Mouse (Mus musculus) kidney, adult 8-10 months (tissue): ENCODE results near the gene Tcp11l2.

Experiments used
- DNase-seq, 2 experiments: peaks; one replicate each; pipeline ENCODE4 v3.0.0; 2022

The Tcp11l2 gene

DNA sequence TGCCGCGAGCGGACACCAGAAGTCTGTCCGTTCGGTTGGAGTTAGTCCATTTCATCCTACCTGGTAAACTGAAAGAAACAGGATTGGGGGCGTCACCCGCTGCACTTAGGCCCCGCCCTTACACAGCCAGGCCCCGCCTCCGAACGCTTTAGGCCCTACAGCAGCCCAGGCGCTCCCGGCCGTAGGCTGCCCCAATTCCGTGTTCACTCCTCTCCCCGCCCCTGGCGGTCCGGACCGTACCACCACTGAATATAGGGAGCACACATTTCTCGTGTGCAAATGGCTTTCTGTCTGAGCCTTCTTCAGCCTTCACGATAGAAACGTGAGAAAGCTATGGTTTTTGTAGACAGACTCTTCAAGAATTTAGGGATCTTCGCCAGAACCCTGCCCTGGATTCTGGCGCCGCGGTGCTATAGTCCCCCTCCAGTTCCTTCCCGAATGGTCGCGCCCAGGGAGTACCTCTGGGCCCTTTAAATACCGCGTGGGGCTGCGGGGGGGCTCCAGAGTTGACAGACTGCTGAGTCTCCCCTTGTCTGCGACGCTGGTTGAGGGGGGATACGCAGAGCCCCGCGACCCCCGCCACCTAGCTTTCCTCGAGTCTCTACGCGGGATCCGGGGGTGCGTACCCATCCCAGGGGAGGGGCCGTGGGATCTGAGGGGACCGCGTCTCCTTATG is at the start of gene Tcp11l2:
TSS of gene Tcp11l2 (plus strand) at position 232 of the 676 bp plus-strand sequence.
- DNase-seq: peak; percentile 97 to 98

DNA sequence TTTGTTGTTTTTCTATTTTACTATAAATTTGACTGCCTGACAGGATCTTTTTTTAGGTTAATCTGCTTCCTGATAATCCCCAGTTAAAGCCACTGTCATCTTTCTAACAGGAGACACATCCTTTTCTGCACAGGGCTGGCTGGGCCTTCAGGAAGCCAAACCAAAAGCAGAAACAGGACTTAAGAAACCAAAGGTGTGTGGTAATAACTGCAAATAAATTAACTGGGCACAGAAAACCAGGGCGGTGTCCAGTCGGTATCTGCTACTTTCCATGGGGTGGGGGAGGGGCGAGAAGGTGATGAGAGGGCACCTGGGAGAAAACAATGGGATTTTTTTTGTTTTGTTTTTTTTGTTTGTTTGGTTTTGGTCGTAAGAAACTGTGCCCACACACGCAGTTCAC is 49.4 kb upstream of the Tcp11l2 start:
- no peak for DNase-seq

DNA sequence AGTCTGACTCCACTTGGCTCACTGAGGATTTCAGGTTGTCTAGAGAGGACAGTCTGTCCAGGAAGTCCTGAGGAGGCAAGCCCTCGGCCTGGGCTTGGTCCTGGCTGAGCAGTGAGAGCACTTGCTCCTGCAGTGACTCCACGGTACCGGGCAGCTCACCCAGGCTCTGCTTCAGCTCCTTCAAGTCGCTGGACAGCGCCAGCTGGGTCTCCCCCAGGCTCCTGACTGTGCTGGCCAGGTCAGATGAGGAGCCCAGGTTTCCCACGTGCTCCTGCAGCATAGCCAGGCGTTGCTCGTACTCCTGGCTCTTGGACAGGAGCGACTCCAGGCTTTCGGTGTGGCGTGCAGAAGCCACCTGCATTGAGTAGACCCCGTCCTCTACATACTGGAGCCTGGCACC is 48.8 kb upstream of the Tcp11l2 start:
- no peak for DNase-seq

DNA sequence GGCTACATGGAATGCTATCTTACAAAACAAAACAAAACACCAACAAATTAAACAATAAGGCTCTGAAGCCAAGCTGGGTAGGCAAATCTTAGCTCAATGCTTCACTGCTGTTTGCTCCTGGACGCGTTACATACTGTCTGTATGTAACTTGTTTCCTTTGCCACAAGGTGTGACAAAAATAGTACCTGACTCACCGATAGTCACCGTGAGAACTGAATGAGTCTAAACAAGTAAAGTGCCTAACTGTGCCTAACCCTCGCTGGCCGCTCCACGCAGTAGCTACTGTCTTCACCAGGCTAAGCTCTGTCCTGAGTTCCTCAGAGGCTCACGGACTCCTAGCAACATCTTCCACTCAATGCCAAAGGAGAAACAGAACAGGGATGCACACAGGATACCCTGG is 46.0 kb upstream of the Tcp11l2 start:
- DNase-seq: no peak

DNA sequence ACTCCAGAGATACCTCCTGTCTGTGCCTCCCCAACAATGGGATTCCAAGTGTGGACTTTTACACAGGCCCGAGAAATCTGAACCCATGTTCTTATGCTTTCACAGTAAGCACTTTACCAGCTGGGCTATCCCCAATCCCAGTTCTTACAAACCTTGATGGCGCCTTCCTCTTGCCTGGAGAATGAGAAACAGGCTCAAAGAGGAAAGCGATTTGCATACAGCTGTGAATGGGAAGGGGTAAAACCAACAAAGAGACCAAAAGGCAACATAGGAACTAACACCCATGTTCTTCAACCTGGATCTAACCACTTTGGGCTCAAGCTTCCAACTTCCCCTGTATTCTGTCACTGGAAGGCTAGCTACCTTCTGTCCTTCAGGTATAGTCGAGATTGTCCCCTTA is 44.9 kb upstream of the Tcp11l2 start:
- no peak for DNase-seq

DNA sequence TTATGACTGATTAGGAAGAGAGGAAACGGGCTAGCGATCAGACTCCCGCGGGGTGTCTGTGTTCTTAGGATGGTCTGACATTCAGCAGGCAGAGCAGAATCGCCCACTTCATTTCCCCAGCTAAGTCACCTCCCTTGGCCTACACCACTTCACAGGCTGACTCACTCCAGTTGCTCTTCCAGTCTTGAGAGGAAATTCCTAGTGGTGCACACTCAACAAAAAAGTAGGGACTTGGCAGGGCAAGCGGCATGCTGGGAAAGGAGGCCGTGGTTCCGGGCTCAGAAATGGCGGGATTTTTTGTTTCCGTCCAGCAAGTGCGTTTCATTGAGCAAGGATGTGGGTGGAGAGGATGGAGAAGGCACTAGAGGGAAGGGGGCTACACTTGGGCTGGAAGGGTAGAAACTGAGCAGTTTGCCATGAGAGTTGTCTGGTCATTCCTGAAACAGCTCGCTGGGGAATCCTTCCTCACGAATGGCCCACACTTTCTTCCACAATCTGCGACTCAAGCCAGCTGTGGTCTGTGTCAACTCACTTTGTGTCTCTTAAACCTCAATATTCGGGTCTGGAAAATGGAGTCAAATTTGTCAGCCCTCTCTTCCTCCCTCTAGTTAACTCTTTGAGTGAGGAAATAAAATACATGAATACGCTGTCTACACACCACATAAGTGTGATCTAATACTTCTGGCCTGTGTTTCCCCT is 44.1 kb upstream of the Tcp11l2 start:
- peak in 1 of 2 experiments; percentile 24 for DNase-seq

DNA sequence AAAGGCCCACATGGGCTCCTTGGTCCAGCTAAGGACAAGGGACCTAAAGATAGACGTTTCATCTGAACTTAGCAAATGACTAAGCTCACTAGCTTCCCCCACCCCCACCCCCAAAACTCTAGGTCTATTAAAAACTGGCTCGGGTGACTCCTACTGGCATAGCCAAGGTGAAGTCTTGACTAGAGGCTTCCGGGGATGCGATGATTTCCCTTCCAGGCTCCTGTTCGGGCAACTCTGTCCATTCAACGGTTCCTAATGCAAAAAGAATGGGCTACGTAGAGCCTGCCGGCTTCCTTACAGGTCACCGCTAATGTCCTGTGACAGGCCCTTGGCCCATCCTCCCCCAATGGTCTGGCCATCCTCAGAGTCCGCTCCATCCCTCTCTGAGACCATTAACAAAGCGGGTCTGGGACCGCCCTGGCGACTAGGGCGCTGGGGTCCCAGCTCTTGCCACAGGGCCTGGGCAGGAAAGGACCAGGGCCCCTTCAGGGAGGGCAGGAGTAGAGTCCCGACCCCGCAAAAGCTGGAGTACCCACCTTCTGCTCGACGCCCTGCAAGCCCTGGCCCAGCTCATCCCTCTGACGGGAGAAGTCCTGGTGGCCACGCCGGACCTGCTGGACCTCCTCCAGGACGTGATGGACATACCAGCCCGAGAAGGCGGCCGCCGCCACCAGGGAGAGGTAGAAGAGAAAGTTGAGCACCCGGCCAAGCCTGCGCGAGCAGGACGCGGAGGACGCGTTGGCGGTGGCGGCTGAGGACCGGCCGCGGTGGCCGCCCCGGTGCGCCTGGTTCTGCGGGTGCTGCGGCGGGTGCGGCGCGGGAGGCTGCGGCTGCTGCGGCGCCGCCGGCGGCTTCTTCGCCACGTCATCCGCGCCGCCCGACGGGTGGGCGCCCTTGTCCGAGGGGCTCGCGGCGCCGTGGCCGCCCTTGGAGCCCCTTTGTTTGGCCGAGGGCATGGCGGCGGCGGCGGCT is 43.2 kb upstream of the Tcp11l2 start:
- DNase-seq: peak in 1 of 2 experiments; percentile 42

DNA sequence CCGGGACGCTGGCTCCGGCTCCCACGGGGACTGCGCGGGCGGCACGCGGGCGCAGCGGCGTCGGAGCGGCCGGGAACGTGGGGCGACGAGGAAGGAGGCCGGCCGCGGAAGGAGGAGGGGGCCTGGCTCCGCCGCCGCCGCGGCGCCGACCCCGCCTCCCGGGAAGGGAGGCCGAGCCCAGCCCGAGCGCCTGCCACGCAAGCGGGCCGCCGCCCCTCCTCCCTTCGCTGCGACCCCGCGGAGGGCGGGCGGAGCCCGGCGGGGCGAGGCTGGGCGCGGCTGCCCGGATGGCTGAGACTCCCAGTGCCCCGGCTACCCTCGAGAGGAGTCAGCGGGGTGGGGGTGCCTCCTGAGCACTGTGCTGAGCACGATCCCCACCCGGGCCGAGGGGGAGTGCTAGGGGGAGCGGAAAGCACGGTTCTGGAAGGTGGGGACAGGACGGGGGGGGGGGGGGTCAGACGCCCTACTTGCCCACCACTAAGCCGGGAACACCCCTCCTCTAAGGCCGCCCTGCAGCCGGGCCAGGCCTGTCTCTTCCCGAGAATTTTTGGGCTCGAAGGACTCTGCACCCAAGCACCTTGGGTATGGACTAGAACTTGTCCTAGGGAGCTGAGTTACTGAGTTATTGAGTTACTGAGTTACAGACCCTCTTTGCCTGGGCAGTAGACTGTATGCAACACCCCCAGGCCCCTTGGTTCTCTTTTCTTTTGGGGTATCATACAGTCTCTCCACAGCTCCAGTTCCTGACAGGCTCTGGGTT is 42.3 kb upstream of the Tcp11l2 start, which contains the start of gene Ckap4:
TSS of gene Ckap4 (minus strand) at position 151 of the 760 bp plus-strand sequence.
- DNase-seq: peak; percentile 40 to 41

DNA sequence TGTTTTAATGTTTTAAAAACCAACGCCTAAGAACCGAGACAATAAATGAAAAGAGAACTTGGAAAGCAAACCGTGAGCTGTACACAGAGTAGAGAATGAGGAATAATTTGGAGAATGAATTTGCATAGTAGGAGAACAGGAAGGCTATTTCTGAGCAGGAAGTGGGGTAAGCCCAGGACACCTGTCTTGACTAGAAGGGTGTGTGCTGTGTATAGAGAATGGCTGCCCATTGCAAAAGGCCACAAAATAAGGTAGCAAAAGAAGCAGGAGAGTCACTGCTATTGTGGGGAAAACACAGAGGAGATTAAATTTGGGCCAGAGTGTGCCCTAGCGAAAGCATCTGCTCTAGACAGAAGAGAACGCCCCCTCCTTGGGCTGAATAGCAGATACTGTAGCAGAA is 41.0 kb upstream of the Tcp11l2 start:
- DNase-seq: no peak

DNA sequence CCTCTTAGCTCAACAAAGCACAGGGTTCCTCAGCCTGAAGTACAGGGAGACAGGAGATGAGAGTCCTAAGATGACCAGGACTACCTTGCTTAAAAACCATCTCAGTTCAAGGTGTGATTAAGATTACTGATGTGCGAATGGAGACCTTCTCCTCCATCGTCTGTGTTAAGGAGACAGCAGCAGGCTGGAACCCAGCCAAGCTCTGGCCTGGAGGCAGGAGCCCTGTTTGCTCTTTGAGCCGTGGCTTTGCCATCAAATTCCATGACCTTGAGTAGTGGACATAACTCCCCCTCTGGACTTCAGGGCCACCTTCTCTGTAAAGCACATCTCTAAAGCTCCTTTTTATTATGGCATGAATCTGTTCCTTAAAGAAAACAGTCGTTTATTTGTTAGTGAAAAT is 40.6 kb upstream of the Tcp11l2 start:
- peak in 1 of 2 experiments; percentile 47 for DNase-seq

DNA sequence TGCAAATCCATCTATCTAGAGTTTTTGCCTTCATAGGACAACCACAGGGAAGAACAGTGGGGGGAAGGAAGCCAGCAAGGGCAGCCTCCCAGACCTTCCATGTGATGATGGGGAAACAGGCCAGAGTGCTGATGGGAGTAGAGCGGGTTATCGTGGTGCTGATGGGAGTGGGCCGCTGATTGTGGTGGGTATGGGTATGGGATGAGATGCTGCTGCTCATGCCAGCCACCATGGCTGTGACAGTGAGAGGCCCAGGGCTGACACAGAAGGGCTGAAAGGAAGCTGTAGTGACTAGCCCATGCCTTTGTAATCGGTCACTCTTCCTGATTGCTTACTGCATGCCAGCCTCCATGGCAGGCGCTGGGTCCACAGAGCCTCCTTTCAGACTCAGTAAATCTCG is 36.8 kb upstream of the Tcp11l2 start:
- DNase-seq: no peak

DNA sequence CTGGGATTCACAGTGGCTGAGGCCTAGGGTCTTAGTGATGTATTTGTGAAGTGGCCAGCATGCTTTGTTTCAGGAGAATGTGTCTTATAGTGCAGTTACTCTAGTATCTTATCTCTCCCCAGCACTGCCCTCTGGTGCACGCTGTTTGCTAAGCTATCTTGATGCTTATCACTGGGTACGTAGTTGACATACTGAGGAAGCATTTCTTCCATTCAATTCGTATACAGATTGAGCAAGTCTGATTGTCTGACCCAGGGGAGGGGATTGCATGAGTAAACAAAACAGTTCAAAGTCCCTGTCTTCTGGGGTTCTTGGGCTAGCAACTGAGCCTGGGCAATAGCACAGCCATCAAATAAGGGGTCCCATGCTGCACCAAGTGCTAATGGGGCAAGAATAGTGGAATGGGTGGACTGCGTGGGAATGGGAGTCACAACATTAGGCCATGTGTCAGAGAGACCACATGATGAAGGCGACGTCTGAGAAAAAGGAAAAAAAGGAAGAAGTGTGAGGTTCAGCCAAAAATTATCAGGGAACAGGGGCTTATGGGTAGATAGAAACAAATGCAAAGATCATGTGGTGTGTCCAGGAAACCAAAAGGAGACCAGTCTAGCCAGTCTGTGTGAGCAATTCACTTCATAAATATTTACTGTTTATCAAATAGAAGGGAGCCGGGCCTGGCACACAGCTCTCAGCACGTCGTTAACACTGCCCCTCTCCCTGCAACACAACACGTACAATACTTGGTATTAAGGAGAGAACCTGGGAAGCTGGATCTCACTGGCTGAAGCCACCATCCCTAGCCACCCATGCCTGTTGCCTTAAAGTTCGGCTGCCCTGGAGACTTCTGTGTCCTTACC is 33.4 kb upstream of the Tcp11l2 start:
- no peak for DNase-seq

DNA sequence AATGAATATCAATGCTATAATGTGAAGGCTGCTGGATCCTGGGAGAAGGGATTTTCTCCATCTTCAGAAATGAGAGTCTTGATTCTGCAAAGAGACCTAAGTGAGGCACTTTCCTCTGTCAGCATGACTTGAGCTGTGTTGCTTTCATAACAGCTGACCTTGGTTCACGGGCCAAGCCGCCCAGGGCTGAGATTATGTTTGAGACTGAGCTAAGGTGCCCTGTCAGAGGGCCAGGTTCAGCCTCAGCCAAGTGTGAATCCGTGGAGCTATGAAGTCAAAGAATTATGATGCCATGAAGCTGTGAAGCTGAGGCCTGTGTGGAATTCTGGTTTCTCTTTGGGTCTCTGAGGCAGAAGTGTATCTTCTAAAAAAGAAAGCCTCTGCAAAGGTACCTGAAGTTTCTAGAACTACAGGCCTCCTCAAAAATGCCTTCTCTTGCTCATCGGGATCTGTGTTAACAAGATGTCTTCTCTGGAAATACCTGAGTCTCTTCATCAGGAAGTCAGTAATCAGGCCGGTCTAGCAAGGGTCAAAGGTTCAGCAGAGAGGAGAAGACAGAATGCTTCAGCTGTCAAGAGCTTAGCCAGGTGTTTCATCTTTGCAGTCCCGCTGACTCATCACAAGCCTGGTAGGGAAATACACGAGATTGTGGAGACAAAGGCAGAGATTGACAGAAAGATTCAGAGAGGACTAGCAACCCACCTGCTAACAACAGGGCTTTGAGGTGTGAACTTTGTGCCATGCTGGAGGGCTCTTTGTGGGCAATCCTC is 31.4 kb upstream of the Tcp11l2 start:
- peak; percentile 35 to 39 for DNase-seq

DNA sequence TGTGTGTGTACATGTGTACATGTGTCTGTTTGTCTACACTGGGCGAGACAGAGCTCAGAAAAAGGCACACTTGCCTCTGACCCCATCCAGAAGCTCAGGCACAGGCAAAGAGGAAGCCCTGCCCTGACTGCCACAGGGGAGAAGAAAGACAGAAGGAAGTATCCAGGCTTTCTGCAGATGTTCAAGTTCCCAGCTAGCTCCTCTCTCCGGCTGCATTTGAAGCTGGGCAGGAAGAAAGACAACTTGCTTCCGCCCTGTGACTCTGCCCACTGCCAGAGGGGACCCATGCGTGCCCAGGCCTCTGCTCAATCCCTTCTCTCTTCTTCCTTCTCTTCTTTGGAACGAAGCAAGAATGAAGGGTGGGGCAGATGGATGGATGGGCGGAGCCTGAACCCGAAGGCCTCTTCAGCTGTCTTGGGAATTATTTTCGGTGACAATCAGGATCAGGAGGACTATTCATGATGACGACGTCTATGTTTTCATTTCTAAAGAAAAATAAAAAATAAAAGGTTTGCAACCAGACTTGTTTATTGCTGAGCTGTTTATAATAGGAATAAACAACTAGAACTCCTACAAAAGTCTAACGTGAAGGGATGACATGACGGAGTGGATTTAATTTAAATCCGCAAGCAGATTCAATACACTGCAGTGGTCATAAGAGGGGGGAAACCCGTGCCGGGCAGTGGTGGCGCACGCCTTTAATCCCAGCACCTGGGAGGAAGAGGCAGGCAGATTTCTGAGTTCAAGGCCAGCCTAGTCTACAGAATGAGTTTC is 27.1 kb upstream of the Tcp11l2 start:
- DNase-seq: no peak

DNA sequence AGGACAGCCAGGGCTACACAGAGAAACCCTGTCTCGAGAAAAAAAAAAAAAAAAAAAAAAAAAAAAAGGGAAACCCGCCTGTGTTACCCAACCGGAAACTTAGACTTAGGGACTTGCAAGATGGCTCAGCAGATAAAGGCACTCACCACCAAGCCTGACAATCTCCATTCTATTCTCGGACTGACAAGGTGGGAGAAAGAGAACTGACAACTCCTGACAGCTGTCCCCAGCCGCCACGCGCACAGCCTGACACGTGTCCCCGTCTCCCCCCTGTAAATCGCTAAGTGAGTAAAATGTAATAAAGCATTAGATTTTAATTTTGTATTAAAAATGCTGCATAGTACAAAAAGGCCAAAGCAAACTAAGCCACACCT is 26.5 kb upstream of the Tcp11l2 start:
- no peak for DNase-seq

DNA sequence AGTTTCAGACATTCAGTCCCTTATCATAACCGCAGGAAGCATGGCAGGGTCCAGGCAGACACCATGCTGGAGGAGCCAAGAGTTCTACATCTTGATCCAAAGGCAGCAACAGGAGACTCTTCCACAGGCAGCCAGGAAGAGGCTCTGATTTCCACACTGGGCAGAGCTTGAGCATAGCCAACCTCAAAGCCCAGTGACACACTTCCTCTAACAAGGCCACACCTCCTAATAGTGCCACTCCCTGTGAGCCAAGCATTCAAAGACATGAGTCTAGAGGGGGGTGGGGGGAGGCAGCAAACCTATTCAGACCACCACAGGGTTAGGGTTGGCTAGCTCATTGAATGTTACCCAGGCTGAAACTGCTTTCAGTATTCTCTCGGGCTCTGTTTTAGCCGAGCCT is 24.6 kb upstream of the Tcp11l2 start:
- no peak for DNase-seq

DNA sequence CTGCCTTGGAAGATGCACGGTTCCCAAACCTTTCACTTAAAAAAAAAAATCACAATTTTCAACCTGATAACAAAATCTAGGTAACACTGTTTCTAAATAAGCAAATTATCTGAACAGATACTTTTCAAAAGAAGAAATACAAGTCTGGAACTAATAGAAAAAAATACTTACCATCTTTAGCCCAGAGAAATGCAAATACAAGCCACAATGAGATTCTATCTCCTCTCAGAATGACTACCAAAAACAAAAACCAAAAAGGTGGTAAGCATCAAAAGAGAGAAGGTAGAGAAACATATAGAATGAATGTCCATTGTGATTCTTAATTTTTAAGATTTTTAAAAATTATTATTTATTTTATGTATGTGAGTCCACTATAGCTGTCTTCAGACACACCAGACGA is 23.9 kb upstream of the Tcp11l2 start:
- DNase-seq: no peak

DNA sequence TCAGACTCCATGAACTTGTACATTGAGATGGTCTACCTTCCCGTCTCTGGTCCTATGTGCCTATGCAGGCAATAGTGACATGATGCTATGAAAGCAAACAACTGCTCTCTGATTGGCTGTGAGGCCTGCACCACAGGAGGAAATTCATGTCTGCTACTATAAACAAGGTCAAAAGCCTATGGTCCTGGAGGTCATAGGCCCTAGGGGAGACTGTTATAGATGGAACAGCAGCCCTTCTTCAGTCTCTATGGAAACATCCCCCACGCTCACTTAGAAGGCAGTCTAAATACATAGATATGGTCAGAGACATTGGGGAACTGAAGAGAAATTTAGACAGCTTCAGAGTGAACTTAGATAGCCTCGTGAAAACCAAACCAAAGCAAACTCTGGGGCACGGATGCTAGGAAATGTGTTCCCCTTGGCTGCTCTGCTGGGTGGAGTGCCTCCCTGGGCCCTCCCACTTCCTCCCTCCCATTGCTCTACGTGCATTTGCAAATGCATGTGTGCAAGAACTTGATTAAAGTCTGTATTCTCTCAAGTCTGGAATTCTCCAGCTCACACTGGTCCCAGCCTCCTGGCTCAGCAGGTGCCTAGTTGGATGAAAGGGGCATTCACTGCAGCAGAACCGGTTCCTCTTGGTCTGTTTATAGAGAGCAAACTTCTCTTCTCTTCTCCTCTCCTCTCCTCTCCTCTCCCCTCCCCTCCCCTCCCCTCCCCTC is 22.0 kb upstream of the Tcp11l2 start:
- peak; percentile 42 to 68 for DNase-seq

DNA sequence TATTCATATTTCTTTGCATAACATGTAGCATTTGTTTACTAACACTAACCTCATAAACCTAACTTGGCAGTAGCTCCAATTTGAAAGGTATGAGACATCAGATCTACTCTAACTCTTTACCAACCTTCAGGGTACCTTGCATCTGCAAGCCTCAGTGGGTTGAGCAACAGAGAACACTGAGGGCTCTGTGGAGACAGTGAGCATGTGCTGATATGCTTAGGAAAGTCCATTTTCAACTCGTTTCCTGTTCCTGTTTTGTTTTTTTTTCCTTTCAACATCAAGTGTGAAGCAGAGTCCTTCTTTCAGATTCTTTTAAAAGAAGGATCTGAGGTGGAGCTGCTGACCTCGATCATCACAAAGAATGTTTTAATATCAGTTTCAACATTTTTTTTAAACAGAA is 20.3 kb upstream of the Tcp11l2 start:
- DNase-seq: no peak
